Mouse (Mus musculus): ENCODE results near the gene Lrrc17. TPM values are rescaled to one million over a fixed set of nuclear protein-coding genes. Genes with fewer than 3 reads are reported as not detected.
A peak's percentile ranks its signal among the peaks of the same experiment; 100 is the strongest.

The Lrrc17 gene
- polyA plus RNA-seq, 1 experiment: 0.18 TPM

DNA sequence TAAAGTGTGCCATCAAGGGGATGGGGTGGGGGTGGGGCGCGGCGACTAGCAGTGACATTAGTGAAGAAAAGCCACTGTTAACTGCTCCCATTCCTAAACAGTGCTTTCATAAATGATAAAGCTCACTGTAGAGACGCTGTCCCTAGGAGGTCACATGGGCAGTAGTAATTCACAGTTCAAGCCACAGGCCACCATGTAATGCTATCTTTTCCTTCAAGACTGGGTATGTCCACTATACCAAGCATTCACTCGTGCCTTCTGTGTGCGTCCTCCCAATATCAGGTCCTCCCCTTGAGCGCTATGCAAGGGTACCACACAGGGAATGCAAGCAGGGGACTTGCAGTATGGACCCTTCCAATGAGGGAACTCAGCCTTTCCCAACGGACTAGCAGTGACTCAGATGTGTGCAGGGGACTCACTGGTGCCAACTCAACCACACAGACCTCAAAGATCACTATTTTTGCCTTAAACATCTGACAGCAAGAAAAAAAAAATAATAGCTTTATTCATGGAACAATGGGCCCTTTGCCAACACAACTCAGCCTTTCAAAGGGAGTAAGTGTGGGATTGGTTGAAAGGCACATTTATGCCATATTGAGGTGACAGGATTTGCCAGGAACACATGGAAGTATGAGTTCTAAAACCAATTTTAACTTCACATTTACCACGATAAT, 22.2 kb downstream of the Lrrc17 start:
- 73% methylated on average over 9 of the region's 9 CpGs for WGBS
- no peaks in the 10 kb centered on the region for H3K27me3 ChIP-seq (ENCODE audit: control insufficient read depth, insufficient read depth, low read length)
- no peaks in the 10 kb centered on the region for H3K4me1 ChIP-seq (ENCODE audit: control insufficient read depth, insufficient read depth, low read length)
- H3K27ac ChIP-seq (ENCODE audit: insufficient read depth, low read length): no peak overlapping the region
- no peak overlapping the region for H3K4me3 ChIP-seq (replicated peaks; ENCODE audit: insufficient read depth, low read depth, low read length)
- TF ChIP-seq POLR2A (IDR thresholded peaks at IDR 0.05; ENCODE audit: borderline replicate concordance, insufficient read depth, low read length) (no peak), CTCF (IDR thresholded peaks at IDR 0.05; ENCODE audit: borderline replicate concordance, insufficient read depth, low read depth, low read length) (no peak)
- no peak for DNase-seq

GRCm38 (mm10) chr5:21567784-21568183, 24.4 kb downstream of the Lrrc17 start:
- DNase-seq: no peak
- H3K27ac ChIP-seq (ENCODE audit: insufficient read depth, low read length): no peak overlapping the region
- 84% methylated on average over 1 of the region's 1 CpGs for WGBS
- no peaks in the 10 kb centered on the region for H3K27me3 ChIP-seq (ENCODE audit: control insufficient read depth, insufficient read depth, low read length)
- TF ChIP-seq POLR2A (IDR thresholded peaks at IDR 0.05; ENCODE audit: borderline replicate concordance, insufficient read depth, low read length) (no peak), CTCF (IDR thresholded peaks at IDR 0.05; ENCODE audit: borderline replicate concordance, insufficient read depth, low read depth, low read length) (no peak)
- H3K4me3 ChIP-seq (replicated peaks; ENCODE audit: insufficient read depth, low read depth, low read length): no peak overlapping the region
- no peaks in the 10 kb centered on the region for H3K4me1 ChIP-seq (ENCODE audit: control insufficient read depth, insufficient read depth, low read length)

DNA sequence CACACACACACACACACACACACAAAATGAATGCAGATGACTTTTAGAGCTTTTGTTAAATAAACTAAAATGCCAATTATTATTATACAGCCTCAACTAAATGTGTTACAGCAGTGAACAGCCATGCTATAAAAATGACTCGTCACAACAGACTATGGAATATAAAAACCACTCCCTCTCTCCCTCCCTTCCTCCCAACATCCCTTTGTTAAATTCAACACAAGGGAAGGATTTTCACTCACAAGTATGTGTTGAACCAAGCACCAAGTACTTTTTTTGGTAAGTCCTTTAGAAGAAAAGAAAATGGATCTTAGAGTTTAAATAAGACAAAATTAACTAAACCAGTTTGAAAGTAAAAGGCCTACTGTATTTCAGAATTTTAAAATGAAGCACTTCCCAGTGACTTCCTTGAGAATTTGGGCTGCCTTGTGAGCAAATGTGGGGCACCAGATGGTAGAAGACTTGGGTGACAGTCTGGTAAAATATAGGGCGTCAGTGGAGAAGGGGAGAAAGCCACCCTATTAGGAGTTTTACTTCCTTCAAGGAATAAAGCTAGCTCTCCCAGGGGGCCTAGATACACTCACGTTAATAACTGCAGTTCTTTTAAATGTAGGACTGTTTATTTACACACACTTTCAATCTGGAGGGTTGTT, 29.5 kb downstream of the Lrrc17 start:
- WGBS: 66% methylated on average over 3 of the region's 3 CpGs
- no peaks in the 10 kb centered on the region for H3K4me1 ChIP-seq (ENCODE audit: control insufficient read depth, insufficient read depth, low read length)
- DNase-seq: no peak
- no peak overlapping the region for H3K27ac ChIP-seq (ENCODE audit: insufficient read depth, low read length)
- TF ChIP-seq POLR2A (IDR thresholded peaks at IDR 0.05; ENCODE audit: borderline replicate concordance, insufficient read depth, low read length): no peak
- no peak for TF ChIP-seq CTCF (IDR thresholded peaks at IDR 0.05; ENCODE audit: borderline replicate concordance, insufficient read depth, low read depth, low read length)
- H3K27me3 ChIP-seq (ENCODE audit: control insufficient read depth, insufficient read depth, low read length): no peaks in the 10 kb centered on the region
- no peak overlapping the region for H3K4me3 ChIP-seq (replicated peaks; ENCODE audit: insufficient read depth, low read depth, low read length)

DNA sequence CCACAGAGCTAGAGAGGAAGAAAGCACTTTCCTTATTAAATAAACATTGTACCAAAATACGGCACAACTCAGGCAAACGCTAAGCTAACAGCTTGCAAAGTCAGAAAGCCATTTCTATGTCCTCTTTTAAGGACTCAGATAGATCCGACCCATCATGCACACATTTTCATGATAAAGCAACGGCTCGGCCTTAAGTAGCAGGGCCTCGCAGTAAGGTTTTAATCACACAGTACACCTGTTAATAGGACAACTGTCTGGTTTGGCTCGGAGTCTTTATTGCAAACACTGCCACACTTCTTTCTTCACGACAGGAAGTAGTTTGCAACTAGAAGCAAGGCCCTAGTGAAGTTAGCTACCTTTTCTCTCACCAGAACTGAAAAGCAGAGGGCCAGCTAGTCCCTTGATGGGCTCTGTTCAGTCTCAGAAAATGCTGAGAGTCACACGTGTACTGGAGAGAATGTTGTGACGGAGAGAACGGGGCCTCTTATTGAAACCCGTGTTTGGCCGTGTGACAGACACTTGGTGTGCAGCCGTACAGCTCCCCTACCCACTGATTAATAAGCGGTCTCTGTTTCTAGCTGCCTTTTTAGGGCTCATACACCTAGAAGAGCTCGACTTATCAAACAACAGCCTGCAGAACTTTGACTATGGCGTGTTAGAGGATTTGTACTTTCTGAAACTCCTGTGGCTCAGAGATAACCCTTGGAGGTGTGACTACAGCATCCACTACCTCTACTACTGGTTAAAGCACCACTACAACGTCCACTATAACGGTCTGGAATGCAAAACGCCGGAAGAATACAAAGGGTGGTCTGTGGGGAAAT, 31.2 kb downstream of the Lrrc17 start:
- DNase-seq: no peak
- no peak for TF ChIP-seq CTCF (IDR thresholded peaks at IDR 0.05; ENCODE audit: borderline replicate concordance, insufficient read depth, low read depth, low read length)
- TF ChIP-seq POLR2A (IDR thresholded peaks at IDR 0.05; ENCODE audit: borderline replicate concordance, insufficient read depth, low read length): no peak
- WGBS: 58% methylated on average over 21 of the region's 21 CpGs
- Histone ChIP-seq H3K4me1 (ENCODE audit: control insufficient read depth, insufficient read depth, low read length) (no peaks in the 10 kb centered on the region), H3K27me3 (ENCODE audit: control insufficient read depth, insufficient read depth, low read length) (no peaks in the 10 kb centered on the region), H3K27ac (ENCODE audit: insufficient read depth, low read length) (no peak overlapping the region), H3K4me3 (replicated peaks; ENCODE audit: insufficient read depth, low read depth, low read length) (no peak overlapping the region)

GRCm38 (mm10) chr5:21575210-21575550, 31.8 kb downstream of the Lrrc17 start:
- WGBS: 87% methylated on average over 13 of the region's 13 CpGs
- H3K4me3 ChIP-seq (replicated peaks; ENCODE audit: insufficient read depth, low read depth, low read length): no peak overlapping the region
- no peak overlapping the region for H3K27ac ChIP-seq (ENCODE audit: insufficient read depth, low read length)
- TF ChIP-seq POLR2A (IDR thresholded peaks at IDR 0.05; ENCODE audit: borderline replicate concordance, insufficient read depth, low read length) (no peak), CTCF (IDR thresholded peaks at IDR 0.05; ENCODE audit: borderline replicate concordance, insufficient read depth, low read depth, low read length) (no peak)
- H3K4me1 ChIP-seq (ENCODE audit: control insufficient read depth, insufficient read depth, low read length): no peaks in the 10 kb centered on the region
- no peaks in the 10 kb centered on the region for H3K27me3 ChIP-seq (ENCODE audit: control insufficient read depth, insufficient read depth, low read length)
- DNase-seq: no peak

- WGBS: 89% methylated on average over 3 of the region's 3 CpGs
- H3K27me3 ChIP-seq (ENCODE audit: control insufficient read depth, insufficient read depth, low read length): no peaks in the 10 kb centered on the region
- no peak for DNase-seq
These were observed 34.8 kb downstream of the Lrrc17 start for GRCm38 (mm10) chr5:21578136-21578535.

GRCm38 (mm10) chr5:21586763-21587162, 43.4 kb downstream of the Lrrc17 start:
- Histone ChIP-seq H3K4me3 (replicated peaks; ENCODE audit: insufficient read depth, low read depth, low read length) (no peak overlapping the region), H3K27me3 (ENCODE audit: control insufficient read depth, insufficient read depth, low read length) (no peaks in the 10 kb centered on the region), H3K27ac (ENCODE audit: insufficient read depth, low read length) (no peak overlapping the region), H3K4me1 (ENCODE audit: control insufficient read depth, insufficient read depth, low read length) (no peaks in the 10 kb centered on the region)
- TF ChIP-seq POLR2A (IDR thresholded peaks at IDR 0.05; ENCODE audit: borderline replicate concordance, insufficient read depth, low read length) (no peak), CTCF (IDR thresholded peaks at IDR 0.05; ENCODE audit: borderline replicate concordance, insufficient read depth, low read depth, low read length) (peak; percentile 52; the same call in 1 of the 2 replicates)
- DNase-seq: peak in 1 of 2 experiments; percentile 17
- 50% methylated on average over 6 of the region's 6 CpGs for WGBS

More at GRCm38 (mm10) chr5:21578136-21578535, 34.8 kb downstream of the Lrrc17 start:
- no peak overlapping the region for H3K27ac ChIP-seq (ENCODE audit: insufficient read depth, low read length)
- H3K4me1 ChIP-seq (ENCODE audit: control insufficient read depth, insufficient read depth, low read length): no peaks in the 10 kb centered on the region
- no peak overlapping the region for H3K4me3 ChIP-seq (replicated peaks; ENCODE audit: insufficient read depth, low read depth, low read length)
- TF ChIP-seq POLR2A (IDR thresholded peaks at IDR 0.05; ENCODE audit: borderline replicate concordance, insufficient read depth, low read length): no peak
- no peak for TF ChIP-seq CTCF (IDR thresholded peaks at IDR 0.05; ENCODE audit: borderline replicate concordance, insufficient read depth, low read depth, low read length)

Measured in cerebellum, adult 2 months (tissue).